Mouse (Mus musculus) limb, embryonic 14.5 days (tissue): ENCODE measurements around the gene Wwox. TPM values are rescaled to one million over a fixed set of nuclear protein-coding genes. Genes with fewer than 3 reads are reported as not detected.

Source experiments
- ATAC-seq: fragments of 200-750 bp; cut with Nextera tagmentation; 2 replicates; pipeline ENCODE4 v1.8.0; 2017; ENCODE audit warnings: low read depth, moderate number of reproducible peaks, moderate TSS enrichment; ENCODE audit not compliant: low FRiP score
- DNase-seq: peaks from one replicate; pipeline ENCODE4 v3.0.0-alpha.2; 2015; ENCODE audit warnings: low spot score
- H3K27ac ChIP-seq: fragments of 300-500 bp; sonication (generic); replicated peaks from 2 replicates; pipeline ENCODE4 v1.5.1; 2014; ENCODE audit warnings: low read depth, mild to moderate bottlenecking, low read length, moderate library complexity, mixed read lengths
- H3K27me3 ChIP-seq: fragments of 300-500 bp; sonication (generic); 2 replicates; pipeline ENCODE4 v1.6.1; 2014; ENCODE audit warnings: low read length, mixed read lengths; ENCODE audit not compliant: control insufficient read depth, insufficient read depth
- H3K36me3 ChIP-seq: fragments of 300-500 bp; sonication (generic); 2 replicates; pipeline ENCODE4 v1.6.1; 2014; ENCODE audit warnings: mild to moderate bottlenecking, low read length, moderate library complexity, mixed read lengths; ENCODE audit not compliant: control insufficient read depth, insufficient read depth
- H3K4me1 ChIP-seq: fragments of 300-500 bp; sonication (generic); 2 replicates; pipeline ENCODE4 v1.6.1; 2014; ENCODE audit warnings: antibody characterized with exemption, low read length, mixed read lengths; ENCODE audit not compliant: control insufficient read depth, insufficient read depth
- H3K4me2 ChIP-seq: fragments of 300-500 bp; sonication (generic); replicated peaks from 2 replicates; pipeline ENCODE4 v1.6.1; 2014; ENCODE audit warnings: low read depth, mild to moderate bottlenecking, low read length, moderate library complexity; ENCODE audit not compliant: severe bottlenecking
- H3K4me3 ChIP-seq: fragments of 300-500 bp; sonication (generic); replicated peaks from 2 replicates; pipeline ENCODE4 v1.5.1; 2014; ENCODE audit warnings: low read length
- H3K9ac ChIP-seq: fragments of 300-500 bp; sonication (generic); 2 replicates; pipeline ENCODE4 v1.6.1; 2014; ENCODE audit warnings: mild to moderate bottlenecking, low read depth, low read length, moderate library complexity; ENCODE audit not compliant: severe bottlenecking
- H3K9me3 ChIP-seq: fragments of 300-500 bp; sonication (generic); 2 replicates; pipeline ENCODE4 v1.6.1; 2016; ENCODE audit warnings: low read length; ENCODE audit not compliant: control insufficient read depth
- POLR2A ChIP-seq: fragments of 200-500 bp; IDR thresholded peaks from 2 replicates; pipeline ENCODE4 v1.8.0; 2012; ENCODE audit warnings: inconsistent platforms, mild to moderate bottlenecking, moderate library complexity, borderline replicate concordance; ENCODE audit not compliant: insufficient read depth, insufficient read length; ENCODE audit errors: extremely low read depth
- WGBS: fragments of 180-500 bp; shearing (Covaris S2); extraction: QIAGEN DNeasy Blood & Tissue Kit; methylation state at CpG from one replicate; pipeline ENCODE4 v1.1.7; 2014; 5-methylcytosine and 5-hydroxymethylcytosine counted together
- polyA plus RNA-seq, 2 experiments: library from polyadenylated mRNA; depleted of rRNA in 1 of 2; stranded (reverse) in 1 of 2; unstranded in 1 of 2; fragments of >200 nt; fragmentation: Nextera tagmentation in 1 of 2; extraction: Ambion mirVana in 1 of 2; gene quantifications; 2 replicates each; pipeline versions ENCODE4 v1.2.1 to v1.2.3; 2012 to 2014

Wwox gene
- polyA plus RNA-seq, 2 experiments, result 8.6 to 9.4 TPM

- no peaks in the 10 kb centered on the region for H3K9me3 ChIP-seq
- TF ChIP-seq POLR2A, result no peak
- H3K4me3 ChIP-seq, result no peak overlapping the region
- ATAC-seq, result peak; percentile 47; the same call in 1 of the 2 replicates
- no peaks in the 10 kb centered on the region for H3K27me3 ChIP-seq
- H3K9ac ChIP-seq, result no peak overlapping the region
- no peak for DNase-seq
- H3K4me2 ChIP-seq, result no peak overlapping the region
- no peaks in the 10 kb centered on the region for H3K36me3 ChIP-seq
- H3K4me1 ChIP-seq, result no peaks in the 10 kb centered on the region
- WGBS, result 53% methylated on average over 4 of the region's 4 CpGs
- H3K27ac ChIP-seq, result no peak overlapping the region
These were observed 255.2 kb downstream of the Wwox start for GRCm38 (mm10) chr8:114694566-114695198.

- TF ChIP-seq POLR2A, result no peak
- H3K4me3 ChIP-seq, result no peak overlapping the region
- H3K36me3 ChIP-seq, result no peaks in the 10 kb centered on the region
- H3K27ac ChIP-seq, result no peak overlapping the region
- no peak overlapping the region for H3K9ac ChIP-seq
- no peak overlapping the region for H3K4me2 ChIP-seq
- peaks cover 11% of the 10 kb centered on the region for H3K4me1 ChIP-seq
- ATAC-seq (no peak), DNase-seq (no peak)
- no peaks in the 10 kb centered on the region for H3K27me3 ChIP-seq
- no peaks in the 10 kb centered on the region for H3K9me3 ChIP-seq
- WGBS, result 65% methylated on average over 5 of the region's 5 CpGs
These were observed 264.1 kb downstream of the Wwox start for GRCm38 (mm10) chr8:114703517-114703916.

- no peak for TF ChIP-seq POLR2A
- H3K36me3 ChIP-seq, result no peaks in the 10 kb centered on the region
- no peak overlapping the region for H3K9ac ChIP-seq
- H3K4me1 ChIP-seq, result peaks cover 11% of the 10 kb centered on the region
- peak overlapping the region; percentile 10; the same call in 1 of the 2 replicates for H3K4me3 ChIP-seq
- peak overlapping the region; percentile 37 for H3K4me2 ChIP-seq
- WGBS, result 5% methylated on average over 14 of the region's 15 CpGs
- DNase-seq (peak; percentile 31), ATAC-seq (peak; percentile 65; the same call in 1 of the 2 replicates)
- H3K27ac ChIP-seq, result no peak overlapping the region
- H3K27me3 ChIP-seq, result no peaks in the 10 kb centered on the region
- no peaks in the 10 kb centered on the region for H3K9me3 ChIP-seq
These were observed 268.2 kb downstream of the Wwox start for GRCm38 (mm10) chr8:114707538-114708138.

GRCm38 (mm10) chr8:114715318-114716070 lies 276.0 kb downstream of the Wwox start:
- 38% methylated on average over 13 of the region's 13 CpGs for WGBS
- H3K36me3 ChIP-seq, result no peaks in the 10 kb centered on the region
- ATAC-seq, result no peak

GRCm38 (mm10) chr8:114716546-114717255 lies 277.2 kb downstream of the Wwox start:
- Histone ChIP-seq H3K4me1 (peaks cover 21% of the 10 kb centered on the region), H3K27me3 (no peaks in the 10 kb centered on the region), H3K9ac (no peak overlapping the region), H3K27ac (0 out of 2 replicates have a peak overlapping the region, but pooled peaks have one; percentile 1), H3K4me2 (no peak overlapping the region), H3K36me3 (no peaks in the 10 kb centered on the region), H3K9me3 (no peaks in the 10 kb centered on the region), H3K4me3 (no peak overlapping the region)
- peak; percentile 64 for DNase-seq
- ATAC-seq, result peak; percentile 62; the same call in 1 of the 2 replicates
- 22% methylated on average over 14 of the region's 14 CpGs for WGBS
- TF ChIP-seq POLR2A, result no peak

More at GRCm38 (mm10) chr8:114715318-114716070, 276.0 kb downstream of the Wwox start:
- Histone ChIP-seq H3K9ac (no peak overlapping the region), H3K4me2 (no peak overlapping the region), H3K27ac (no peak overlapping the region), H3K9me3 (no peaks in the 10 kb centered on the region), H3K27me3 (no peaks in the 10 kb centered on the region), H3K4me3 (no peak overlapping the region), H3K4me1 (peaks cover 21% of the 10 kb centered on the region)
- DNase-seq, result no peak
- no peak for TF ChIP-seq POLR2A
